Mouse (Mus musculus): ENCODE results near the gene Iah1. TPM values are rescaled to one million over a fixed set of nuclear protein-coding genes. Genes with fewer than 3 reads are reported as not detected.

Gene Iah1
- total RNA-seq, 2 experiments from 2014 or later = 12.8 to 13.4 TPM

GRCm38 (mm10) chr12:21340674-21341073 is 24.5 kb downstream of the Iah1 start:
- intact Hi-C loops (cut with DNase I) = no loop called here
- Histone ChIP-seq H3K4me3 (no peak overlapping the region), H3K27ac (no peak overlapping the region)
- TF ChIP-seq CTCF (IDR thresholded peaks at IDR 0.05) = no peak
- DNase-seq (ENCODE audit: extremely low spot score in 1 of 2, low spot score in 2 of 2) = no peak

- no peak overlapping the region for H3K4me3 ChIP-seq
- intact Hi-C loops (cut with DNase I) = no loop called here
These were observed 30.8 kb downstream of the Iah1 start for GRCm38 (mm10) chr12:21346972-21347371.

GRCm38 (mm10) chr12:21350113-21350876 is 34.1 kb downstream of the Iah1 start:
- intact Hi-C loops (cut with DNase I) = no loop called here
- Histone ChIP-seq H3K4me3 (no peak overlapping the region), H3K27ac (no peak overlapping the region)
- TF ChIP-seq CTCF (IDR thresholded peaks at IDR 0.05) = no peak
- no peak for DNase-seq (ENCODE audit: extremely low spot score in 1 of 2, low spot score in 2 of 2)

More at GRCm38 (mm10) chr12:21346972-21347371, 30.8 kb downstream of the Iah1 start:
- H3K27ac ChIP-seq = no peak overlapping the region
- no peak for TF ChIP-seq CTCF (IDR thresholded peaks at IDR 0.05)
- no peak for DNase-seq (ENCODE audit: extremely low spot score in 1 of 2, low spot score in 2 of 2)

- DNase-seq (ENCODE audit: extremely low spot score in 1 of 2, low spot score in 2 of 2) = no peak
- no peak overlapping the region for H3K27ac ChIP-seq
- intact Hi-C loops (cut with DNase I) = no loop called here
- TF ChIP-seq CTCF (IDR thresholded peaks at IDR 0.05) = no peak
- no peak overlapping the region for H3K4me3 ChIP-seq
These were observed 37.5 kb downstream of the Iah1 start for GRCm38 (mm10) chr12:21353681-21354080.

DNA sequence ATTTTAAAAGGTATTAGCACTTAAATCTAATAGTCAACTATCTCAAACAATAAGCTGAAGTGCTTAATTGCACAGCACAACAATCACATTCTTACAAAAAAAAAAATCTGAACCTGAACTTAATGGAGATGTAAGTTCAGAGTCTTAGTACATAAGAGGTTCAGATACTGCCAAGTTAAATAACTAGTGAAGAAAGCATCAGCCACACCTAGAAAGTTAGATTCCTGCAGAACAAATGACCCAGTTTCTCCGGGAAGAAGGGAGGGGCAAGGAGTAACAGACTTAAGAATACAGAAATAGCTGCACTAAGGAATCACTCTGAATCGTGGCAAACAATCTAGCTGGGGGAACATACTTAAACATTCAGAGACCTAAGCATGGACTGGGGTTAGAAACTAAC is 46.5 kb downstream of the Iah1 start:
- intact Hi-C loops (cut with DNase I) = no loop called here
- H3K27ac ChIP-seq = no peak overlapping the region
- no peak for DNase-seq (ENCODE audit: extremely low spot score in 1 of 2, low spot score in 2 of 2)
- H3K4me3 ChIP-seq = no peak overlapping the region
- no peak for TF ChIP-seq CTCF (IDR thresholded peaks at IDR 0.05)

DNA sequence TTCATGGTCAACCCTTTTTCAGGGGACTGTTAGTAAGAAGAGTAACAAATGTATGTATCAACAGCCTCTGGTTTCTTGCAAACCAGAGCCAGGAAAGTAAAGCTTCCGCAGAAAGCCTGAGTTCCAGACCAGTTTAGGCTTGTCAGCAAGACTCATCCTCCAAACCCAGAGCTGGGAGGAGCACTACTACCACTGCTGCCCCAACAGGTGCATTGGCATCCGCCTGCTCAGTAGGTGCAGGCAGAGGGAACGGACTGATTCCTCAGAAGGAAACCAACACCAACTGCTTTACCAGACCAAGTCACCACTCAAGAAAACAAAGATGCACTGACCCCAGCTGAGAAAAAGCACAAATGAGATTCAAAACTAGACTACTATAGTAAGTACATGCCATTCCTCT is 47.0 kb downstream of the Iah1 start:
- DNase-seq (ENCODE audit: extremely low spot score in 1 of 2, low spot score in 2 of 2) = no peak
- Histone ChIP-seq H3K27ac (no peak overlapping the region), H3K4me3 (no peak overlapping the region)
- intact Hi-C loops (cut with DNase I) = no loop called here
- TF ChIP-seq CTCF (IDR thresholded peaks at IDR 0.05) = no peak

- Histone ChIP-seq H3K4me3 (no peak overlapping the region), H3K27ac (no peak overlapping the region)
- no peak for TF ChIP-seq CTCF (IDR thresholded peaks at IDR 0.05)
- intact Hi-C loops (cut with DNase I) = no loop called here
- DNase-seq (ENCODE audit: extremely low spot score in 1 of 2, low spot score in 2 of 2) = no peak
These were observed 48.6 kb downstream of the Iah1 start for GRCm38 (mm10) chr12:21364624-21365435.

DNA sequence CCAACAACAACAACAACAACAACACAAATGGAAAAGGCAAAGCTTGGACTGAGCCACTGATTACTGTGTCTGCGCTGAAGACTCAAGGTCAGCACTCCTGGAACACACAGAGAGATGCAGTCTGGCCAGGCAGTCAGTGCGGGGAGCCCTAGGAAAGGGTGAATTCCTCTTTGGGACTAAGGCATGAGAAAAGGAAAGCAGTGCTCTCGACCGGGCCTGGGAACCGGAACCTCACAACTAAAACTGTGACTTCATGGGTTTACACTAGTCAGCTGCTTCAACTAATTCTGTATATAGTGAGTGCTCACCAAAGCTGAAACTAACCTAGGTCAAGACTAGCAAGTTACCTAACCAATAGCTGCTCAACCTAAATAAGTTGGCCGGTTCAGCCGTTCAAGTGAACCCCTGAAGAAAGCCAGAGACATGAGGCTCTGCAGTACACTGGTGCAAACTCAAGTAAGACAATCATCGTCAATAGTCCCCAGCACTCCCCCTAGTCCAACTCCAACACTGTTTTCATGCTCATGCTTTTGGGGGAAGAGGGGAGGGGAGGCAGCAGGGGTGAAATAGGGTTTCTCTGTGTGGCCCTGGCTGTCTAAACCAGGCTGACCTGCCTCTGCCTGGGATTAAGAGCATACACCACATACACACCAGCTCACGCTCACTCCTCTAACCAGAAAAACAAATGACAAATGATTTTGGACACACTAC is 52.3 kb downstream of the Iah1 start:
- no peak overlapping the region for H3K4me3 ChIP-seq
- TF ChIP-seq CTCF (IDR thresholded peaks at IDR 0.05) = no peak
- H3K27ac ChIP-seq = no peak overlapping the region
- DNase-seq (ENCODE audit: extremely low spot score in 1 of 2, low spot score in 2 of 2) = no peak
- intact Hi-C loops (cut with DNase I) = no loop called here

- no peak for DNase-seq (ENCODE audit: extremely low spot score in 1 of 2, low spot score in 2 of 2)
- Histone ChIP-seq H3K27ac (no peak overlapping the region), H3K4me3 (no peak overlapping the region)
- intact Hi-C loops (cut with DNase I) = no loop called here
- TF ChIP-seq CTCF (IDR thresholded peaks at IDR 0.05) = no peak
These were observed 52.9 kb downstream of the Iah1 start for GRCm38 (mm10) chr12:21369087-21369410.

GRCm38 (mm10) chr12:21370035-21370611 is 53.9 kb downstream of the Iah1 start:
- intact Hi-C loops (cut with DNase I) = loop anchor here (5.0 kb wide), 2 partner anchors 53 to 83 kb away; partner anchors contain the start of genes Cpsf3, Iah1 and Itgb1bp1
- H3K4me3 ChIP-seq = no peak overlapping the region
- DNase-seq (ENCODE audit: extremely low spot score in 1 of 2, low spot score in 2 of 2) = no peak
- TF ChIP-seq CTCF (IDR thresholded peaks at IDR 0.05) = no peak
- no peak overlapping the region for H3K27ac ChIP-seq

DNA sequence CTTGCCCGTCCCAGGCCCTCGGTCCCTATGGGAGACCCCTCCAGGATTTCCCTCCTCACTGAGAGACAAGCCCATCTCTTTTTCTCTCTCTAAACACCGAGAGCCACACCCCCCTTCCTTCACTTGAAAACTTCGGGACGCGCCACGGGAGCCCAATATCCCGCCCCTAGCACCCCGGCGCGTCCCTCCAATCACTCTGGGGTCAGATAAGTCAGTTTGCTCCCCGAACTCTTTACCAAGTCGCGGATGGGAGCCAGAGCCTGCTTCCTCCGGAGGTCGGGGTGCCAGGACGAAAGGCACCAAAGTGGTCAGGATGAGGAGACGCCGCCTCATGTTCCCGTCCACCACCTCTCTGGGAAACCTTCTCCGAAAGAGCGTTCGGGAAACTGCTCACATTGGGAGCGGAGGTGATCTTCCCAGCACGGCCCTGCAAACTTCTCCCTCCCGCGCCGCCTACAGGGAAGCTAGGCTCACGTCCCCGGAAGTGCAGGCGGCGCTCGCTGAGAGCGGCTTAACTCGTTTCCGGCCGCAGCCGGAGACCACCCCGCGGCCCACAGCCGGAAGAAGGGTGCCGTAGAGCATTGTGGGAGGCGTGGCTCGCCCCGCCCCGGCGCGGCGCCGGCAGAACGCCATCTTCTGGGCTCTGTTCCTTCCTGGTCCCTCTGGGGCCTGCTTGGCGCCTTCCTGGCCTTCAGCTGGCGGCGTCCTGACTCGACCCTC is 57.1 kb downstream of the Iah1 start, which contains the start of gene Adam17:
Gene Adam17 (minus strand): TSS at position 533 of the 720 bp plus-strand sequence.
- H3K27ac ChIP-seq = peak within 1 kb of the TSS; percentile 92
- H3K4me3 ChIP-seq = peak within 1 kb of the TSS; percentile 77
- intact Hi-C loops (cut with DNase I) = loop anchor here (2.0 to 5.0 kb wide), 3 partner anchors 44 to 86 kb away; partner anchors contain the start of genes Cpsf3, Iah1, Itgb1bp1 and Ywhaq
- peak; percentile 97 for DNase-seq (ENCODE audit: extremely low spot score in 1 of 2, low spot score in 2 of 2)
- peak; percentile 79 for TF ChIP-seq CTCF (IDR thresholded peaks at IDR 0.05)

Other genes starting within 250 kb of the Iah1 start
- 10 to 100 TPM; 43.8 to 54.1 TPM for gene Cpsf3, start 31.0 kb upstream of the Iah1 start, total RNA-seq (2021)
- gene Itgb1bp1, start 30.1 kb upstream of the Iah1 start, total RNA-seq (2021) = 10 to 100 TPM; 33.4 to 34.3 TPM
- gene Adam17, start 57.2 kb downstream of the Iah1 start, total RNA-seq (2021) = 10 to 100 TPM; 18.1 to 20.6 TPM
- 100 to 1,000 TPM; 406 to 421 TPM for gene Ywhaq, start 101.2 kb downstream of the Iah1 start, total RNA-seq (2021)